In genomic region chr4:117304239-117305025, GRCm38 (mm10) we compare ENCODE assay signal across 8 mouse cellular contexts. TPM values are rescaled to one million over a fixed set of nuclear protein-coding genes. Genes with fewer than 3 reads are reported as not detected.
DNase-seq lines count a peak whose midpoint lies in the region; TF ChIP-seq lines count a peak whose summit lies in the region.

No protein-coding gene starts in this region.

- 4% methylated on average over 54 of the region's 54 CpGs for WGBS in cerebellum, adult 2 months

- no peaks in the 10 kb centered on the region for H3K36me3 ChIP-seq in ES-Bruce4 (ENCODE audit: control insufficient read depth, insufficient read depth, low read length, poor library complexity, severe bottlenecking)

- DNase-seq in cerebellum, adult 2 months, result no peak
- DNase-seq in cerebellum, postnatal 25 days, result no peak
- DNase-seq in heart, postnatal 4 days, result peak; percentile 25
- peak; percentile 18 for DNase-seq in lung, postnatal 14 days
- no peak for DNase-seq in right cerebral cortex, postnatal 10 days (ENCODE audit: low spot score in 2 of 2)
- DNase-seq in left cerebral cortex, postnatal 4 days, result no peak
- DNase-seq in left cerebral cortex, adult 18-20 months (ENCODE audit: low spot score in 2 of 2), result no peak

- H3K27ac ChIP-seq in cerebellum, adult 2 months (ENCODE audit: insufficient read depth, low read length), result no peak overlapping the region
- H3K27ac ChIP-seq in ES-Bruce4 (ENCODE audit: insufficient read depth, low read length), result no peak overlapping the region

- no peak for TF ChIP-seq EP300 in ES-Bruce4 (IDR thresholded peaks at IDR 0.05; ENCODE audit: insufficient read depth, low read depth, low read length)

- no peaks in the 10 kb centered on the region; the same call in 1 of the 2 replicates for H3K27me3 ChIP-seq in cerebellum, adult 2 months (ENCODE audit: control insufficient read depth, insufficient read depth, low read length)
- H3K27me3 ChIP-seq in ES-Bruce4 (ENCODE audit: control insufficient read depth, insufficient read depth, low read length, poor library complexity, severe bottlenecking), result no peaks in the 10 kb centered on the region

- no peak for TF ChIP-seq CTCF in cerebellum, adult 2 months (IDR thresholded peaks at IDR 0.05; ENCODE audit: borderline replicate concordance, insufficient read depth, low read depth, low read length)
- TF ChIP-seq CTCF in ES-Bruce4 (IDR thresholded peaks at IDR 0.05; ENCODE audit: low read depth, low read length), result no peak

- no peaks in the 10 kb centered on the region for H3K4me1 ChIP-seq in cerebellum, adult 2 months (ENCODE audit: control insufficient read depth, insufficient read depth, low read length)
- peaks cover 3% of the 10 kb centered on the region for H3K4me1 ChIP-seq in ES-Bruce4 (ENCODE audit: control insufficient read depth, insufficient read depth, low read length)

- peak overlapping the region; percentile 0 for H3K4me3 ChIP-seq in cerebellum, adult 2 months (replicated peaks; ENCODE audit: insufficient read depth, low read depth, low read length)
- peak overlapping the region; percentile 60 for H3K4me3 ChIP-seq in ES-Bruce4 (ENCODE audit: low read depth, low read length)

- H3K9me3 ChIP-seq in ES-Bruce4 (replicated peaks; ENCODE audit: control insufficient read depth, insufficient read depth, low read length, poor library complexity, severe bottlenecking), result no peaks in the 10 kb centered on the region

- H3K9ac ChIP-seq in ES-Bruce4 (ENCODE audit: low read depth, poor library complexity, severe bottlenecking), result peak overlapping the region; percentile 57

- no peak for TF ChIP-seq POLR2A in cerebellum, adult 2 months (IDR thresholded peaks at IDR 0.05; ENCODE audit: borderline replicate concordance, insufficient read depth, low read length)
- no peak for TF ChIP-seq POLR2A in ES-Bruce4 (IDR thresholded peaks at IDR 0.05; ENCODE audit: insufficient read depth, low read length)

- intact Hi-C loops in left cerebral cortex, postnatal 4 days (cut with DNase I), result no loop called here

RNA-seq across cellular contexts. Expression of gene Armh1, which starts 52.5 kb away (rescaled TPM):
- polyA plus RNA-seq in cerebellum, adult 2 months (2012; rRNA removed), result 0.52 and 0.67 TPM in 2 replicates
- 0.49 and 0.52 TPM in 2 replicates for polyA plus RNA-seq in ES-Bruce4 (2011; ENCODE audit: insufficient read depth, insufficient read length, low read depth, missing spikeins)
- total RNA-seq in heart, postnatal 4 days (2021), result under 1 TPM; 0.38 to 0.43 TPM
- 1 to 10 TPM; 1.3 to 1.4 TPM for total RNA-seq in left cerebral cortex, postnatal 4 days (2021)
- total RNA-seq in left cerebral cortex, adult 18-20 months (2021), result under 1 TPM; 0.26 to 0.40 TPM

RNA-seq across cellular contexts. Expression of gene Tmem53, which starts 52.7 kb away (rescaled TPM):
- 7.0 and 7.6 TPM in 2 replicates for polyA plus RNA-seq in cerebellum, adult 2 months (2012; rRNA removed)
- 1.8 and 2.7 TPM in 2 replicates for polyA plus RNA-seq in ES-Bruce4 (2011; ENCODE audit: insufficient read depth, insufficient read length, low read depth, missing spikeins)
- total RNA-seq in heart, postnatal 4 days (2021), result 10 to 100 TPM; 25.5 to 27.1 TPM
- 1 to 10 TPM; 4.6 to 5.2 TPM for total RNA-seq in left cerebral cortex, postnatal 4 days (2021)
- 1 to 10 TPM; 4.1 to 4.3 TPM for total RNA-seq in left cerebral cortex, adult 18-20 months (2021)

Comparison
In these comparisons a context has a peak if more than half of its experiments do, and no peak if none do; other contexts are left out.
1. DNase-seq: peak in heart, postnatal 4 days (single experiment) and lung, postnatal 14 days (single experiment); none in cerebellum, adult 2 months (0 of 2), cerebellum, postnatal 25 days (0 of 2), right cerebral cortex, postnatal 10 days (0 of 2), left cerebral cortex, postnatal 4 days (single experiment) and left cerebral cortex, adult 18-20 months (0 of 2).
2. RNA of gene Tmem53, which starts 52.7 kb away (total RNA-seq): 25.5 to 27.1 TPM in heart, postnatal 4 days; 4.6 to 5.2 TPM in left cerebral cortex, postnatal 4 days and 4.1 to 4.3 TPM in left cerebral cortex, adult 18-20 months; every median in the first group is over 4 times any median in the second.